Mouse (Mus musculus) liver, adult (tissue): ENCODE results near the gene Actr1b.
A peak's percentile ranks its signal among the peaks of the same experiment; 100 is the strongest.

ENCODE experiments used
- GATA4 ChIP-seq: IDR thresholded peaks from 2 replicates; pipeline ENCODE4 v1.6.1; 2014; ENCODE audit warnings: mild to moderate bottlenecking, low read length; ENCODE audit not compliant: insufficient replicate concordance

The Actr1b gene

GRCm38 (mm10) chr1:36714311-36714710 lies at the start of gene Actr1b:
Gene Actr1b, minus strand, starts transcription at chr1:36714422.
- TF ChIP-seq GATA4, result no peak

- no peak for TF ChIP-seq GATA4
Observed at GRCm38 (mm10) chr1:36761568-36761967, 47.3 kb upstream of the Actr1b start, which contains the start of gene Zap70. Gene Zap70, plus strand, starts transcription at chr1:36761798.

DNA sequence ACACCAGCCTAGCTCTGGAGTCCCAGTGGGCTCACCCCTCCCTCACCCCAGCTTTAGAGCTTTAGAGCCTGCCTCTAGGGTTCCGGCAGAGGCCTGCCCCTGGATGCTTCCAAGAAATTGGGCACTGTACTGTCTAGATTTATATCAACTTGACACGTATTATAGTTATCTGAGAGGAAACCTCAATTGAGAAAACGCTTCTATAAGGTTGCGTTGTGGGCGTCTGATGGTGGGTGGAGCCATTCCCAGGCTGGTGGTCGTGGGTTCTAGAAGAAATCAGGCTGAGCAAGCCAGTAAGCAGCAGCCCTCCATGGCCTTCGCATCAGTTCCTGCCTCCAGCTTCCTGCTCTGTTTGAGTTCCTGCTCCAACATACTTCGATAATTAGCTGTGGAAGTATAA lies 46.8 kb upstream of the Actr1b start:
- no peak for TF ChIP-seq GATA4

DNA sequence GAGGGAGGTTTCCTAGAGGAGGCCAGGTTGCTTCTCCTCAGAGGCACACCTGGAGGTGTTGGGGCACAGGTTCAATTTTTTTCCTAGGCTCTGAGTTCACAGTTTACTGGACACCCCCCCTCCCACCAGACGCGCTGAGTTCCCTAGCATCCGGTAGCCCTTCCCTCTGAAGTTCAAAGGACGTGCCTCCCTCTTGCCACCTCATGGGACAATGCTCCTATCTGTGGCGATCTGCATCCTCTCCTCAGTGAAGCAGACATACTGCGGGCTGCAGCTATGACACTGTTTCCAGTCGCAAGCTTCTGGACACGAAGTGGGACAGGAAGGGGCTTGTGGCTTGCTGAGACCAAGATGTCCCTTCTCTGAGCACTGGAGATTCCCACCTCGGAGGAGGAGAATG lies 46.2 kb upstream of the Actr1b start:
- no peak for TF ChIP-seq GATA4

GRCm38 (mm10) chr1:36759076-36759475 lies 44.9 kb upstream of the Actr1b start:
- no peak for TF ChIP-seq GATA4

DNA sequence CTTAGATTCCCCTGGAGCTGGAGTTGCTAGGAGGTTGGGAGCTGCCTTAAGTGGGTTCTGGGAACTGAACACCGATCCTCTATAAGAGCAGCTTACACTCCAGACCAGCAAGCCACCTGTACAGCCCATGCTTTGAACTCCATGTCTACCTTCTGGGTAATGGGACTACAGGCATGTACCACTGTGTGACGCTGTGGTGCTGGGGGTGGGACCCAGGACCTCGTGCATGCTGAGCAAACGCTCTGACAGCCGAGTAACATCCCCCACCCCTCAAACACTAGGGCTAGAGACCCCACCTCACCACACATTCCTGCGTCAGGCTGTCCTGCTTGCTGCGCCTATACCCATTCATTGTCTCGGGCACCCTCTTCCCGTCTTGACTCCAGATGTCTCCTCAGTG lies 44.3 kb upstream of the Actr1b start:
- no peak for TF ChIP-seq GATA4

DNA sequence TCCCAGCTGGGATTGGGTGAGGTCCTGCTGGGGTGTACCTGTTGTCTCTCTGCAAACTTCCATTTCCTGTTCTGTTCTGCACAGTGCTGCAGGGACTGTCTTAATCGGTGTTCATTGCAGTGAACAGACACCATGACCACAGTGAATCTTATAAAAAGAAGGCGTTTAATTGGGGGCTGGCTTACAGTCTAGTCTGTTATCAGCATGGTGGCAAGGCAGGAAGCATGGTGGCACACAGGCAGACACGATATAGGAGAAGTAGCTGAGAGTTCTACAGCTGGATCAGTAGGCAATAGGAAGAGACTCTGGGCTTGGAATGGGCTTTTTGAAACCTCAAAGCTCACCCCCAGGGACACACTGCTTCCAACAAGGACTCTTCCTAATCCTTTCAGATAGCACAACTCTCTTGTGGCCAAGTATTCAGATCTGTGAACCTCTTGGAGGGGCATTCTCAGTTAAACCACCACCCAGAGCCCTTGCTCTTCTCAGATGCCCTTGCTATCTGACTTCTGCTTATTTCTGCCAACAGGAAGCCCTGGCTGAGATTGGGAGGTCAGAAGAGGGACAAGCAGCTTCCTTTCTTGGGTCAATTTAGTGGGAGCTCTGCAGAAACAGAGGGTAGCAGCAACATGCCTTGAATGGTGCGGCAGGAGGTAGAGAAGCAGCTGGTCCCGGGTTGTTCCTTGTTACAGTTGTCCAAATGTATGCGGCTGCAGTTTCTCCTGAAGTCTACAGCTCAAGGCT lies 39.9 kb upstream of the Actr1b start:
- TF ChIP-seq GATA4, result peak; percentile 52; the same call in 1 of the 2 replicates

DNA sequence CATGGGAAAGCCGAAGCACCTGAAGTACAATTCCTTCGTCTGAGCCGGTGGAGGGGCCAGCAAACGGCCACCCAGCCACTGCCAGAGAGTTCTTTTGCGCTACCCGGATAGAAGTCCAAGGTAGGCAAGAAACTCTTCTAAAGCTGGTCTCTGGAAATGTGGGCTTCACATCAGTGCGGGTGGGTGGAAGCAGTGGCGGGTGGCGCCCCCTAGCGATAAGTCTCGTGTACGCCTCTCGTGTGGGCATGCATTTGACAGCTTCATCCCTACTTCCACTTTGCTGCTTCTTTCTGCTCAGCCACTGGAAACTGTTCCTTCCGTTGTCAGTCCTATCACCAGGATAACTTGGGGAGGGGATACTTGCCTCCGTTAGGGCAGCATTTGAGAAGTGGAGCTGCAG lies 32.2 kb upstream of the Actr1b start:
- TF ChIP-seq GATA4, result no peak

GRCm38 (mm10) chr1:36745661-36746060 lies 31.4 kb upstream of the Actr1b start:
- TF ChIP-seq GATA4, result no peak

DNA sequence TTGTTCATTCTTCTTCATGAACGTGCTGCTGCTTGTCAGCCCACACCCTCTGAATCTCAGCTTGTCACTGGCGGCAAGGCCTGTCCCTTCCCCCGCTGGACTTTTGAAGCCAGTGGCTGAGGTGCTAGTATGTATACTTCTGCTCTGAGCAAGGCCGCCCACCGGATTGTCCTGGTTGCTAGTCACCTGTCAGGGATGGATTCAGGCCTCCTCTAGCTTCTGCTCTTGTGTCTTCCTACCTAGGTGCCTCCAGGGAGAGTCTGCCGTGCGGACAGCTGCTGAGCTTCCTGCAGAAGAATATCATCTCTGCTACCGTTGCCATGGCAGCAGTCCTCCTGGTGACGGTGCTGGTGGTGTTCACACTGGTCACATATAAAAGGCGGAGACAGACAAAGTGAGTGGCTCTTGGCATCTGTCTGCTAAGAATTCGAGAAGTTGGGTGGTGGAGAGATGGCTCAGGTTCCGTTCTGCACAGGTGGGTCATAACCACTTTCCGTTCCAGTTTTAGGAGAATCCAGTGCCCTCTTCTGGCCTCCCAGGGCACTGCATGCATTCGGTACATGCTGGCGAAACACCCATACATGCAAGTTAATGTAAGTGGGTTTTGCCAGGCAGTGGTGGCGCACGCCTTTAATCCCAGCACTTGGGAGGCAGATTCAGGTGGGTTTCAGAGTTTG lies 30.2 kb upstream of the Actr1b start:
- TF ChIP-seq GATA4, result no peak

DNA sequence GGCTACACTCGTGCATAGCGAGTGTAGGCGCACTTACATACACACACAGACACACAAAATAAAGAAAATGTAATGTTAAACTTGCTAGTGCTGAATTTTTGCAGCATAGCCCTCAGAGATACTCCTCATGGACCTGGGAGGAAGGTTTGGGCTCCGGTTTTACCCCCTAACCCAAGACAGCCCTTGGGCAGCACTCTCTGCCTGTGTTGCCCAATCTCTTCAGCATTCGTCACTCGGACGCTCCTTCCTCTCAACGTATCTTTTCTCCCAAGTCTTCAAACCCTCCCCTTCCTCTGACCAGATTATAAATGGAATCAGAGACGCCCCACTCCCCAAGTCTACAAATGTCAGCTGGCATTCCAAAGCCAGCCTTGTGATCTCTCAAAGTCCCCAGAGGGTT lies 28.8 kb upstream of the Actr1b start:
- no peak for TF ChIP-seq GATA4

GRCm38 (mm10) chr1:36739231-36739630 lies 25.0 kb upstream of the Actr1b start:
- TF ChIP-seq GATA4, result no peak

- TF ChIP-seq GATA4, result no peak
Observed at GRCm38 (mm10) chr1:36737300-36737699, 23.1 kb upstream of the Actr1b start.

DNA sequence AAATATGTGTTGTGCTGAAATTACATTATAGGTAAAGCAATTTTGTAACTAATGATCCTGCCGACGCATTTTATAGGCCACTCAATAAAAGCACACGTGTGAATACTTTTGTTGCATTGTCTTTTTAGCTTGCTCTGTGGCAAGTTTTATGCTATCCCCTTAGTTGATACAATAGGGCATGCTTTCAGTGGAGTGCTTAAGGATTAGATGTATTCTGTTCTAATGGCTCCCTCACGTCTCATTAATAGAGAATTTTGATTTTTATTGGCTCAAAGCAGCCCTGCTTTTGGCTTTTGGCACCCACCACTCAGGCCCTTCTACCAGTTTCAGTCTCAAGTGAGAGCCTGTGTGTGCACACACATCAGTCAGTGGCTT lies 9.8 kb upstream of the Actr1b start:
- TF ChIP-seq GATA4, result no peak

- no peak for TF ChIP-seq GATA4
Observed at GRCm38 (mm10) chr1:36723146-36724056, 9.2 kb upstream of the Actr1b start.

- no peak for TF ChIP-seq GATA4
Observed at GRCm38 (mm10) chr1:36718786-36719185, 4.6 kb upstream of the Actr1b start.
